Mouse (Mus musculus) adrenal gland, postnatal 4 days (tissue): ENCODE measurements around the gene Arhgap19. TPM values are rescaled to one million over a fixed set of nuclear protein-coding genes. Genes with fewer than 3 reads are reported as not detected.

Experiments
- DNase-seq, 2 experiments: peaks; one replicate each; pipeline ENCODE4 v3.0.0; 2021 to 2022; ENCODE audit warnings: low spot score in 2 of 2, mixed read lengths in 2 of 2
- long read RNA-seq, 2 experiments: library from polyadenylated mRNA; stranded (forward); transcript quantifications; one replicate each; pipeline ENCODE4 v2.0.0; 2021
- total RNA-seq, 2 experiments: library from RNA; stranded (reverse); gene quantifications; 2 replicates each; pipeline ENCODE4 v1.2.3; 2021

The Arhgap19 gene
- 10 to 100 TPM; 11.6 to 12.2 TPM for total RNA-seq
- long read RNA-seq, experiment 1, full-length matches to known transcripts, result 1 of 2 reads
- long read RNA-seq, experiment 1, partial matches to known transcripts, result 0 of 2 reads
- long read RNA-seq, experiment 1, other reads (novel, unspliced or antisense), result 1 of 2 reads
- long read RNA-seq, experiment 2, full-length matches to known transcripts, result 4 of 7 reads
- long read RNA-seq, experiment 2, partial matches to known transcripts, result 2 of 7 reads
- long read RNA-seq, experiment 2, other reads (novel, unspliced or antisense), result 1 of 7 reads

DNA sequence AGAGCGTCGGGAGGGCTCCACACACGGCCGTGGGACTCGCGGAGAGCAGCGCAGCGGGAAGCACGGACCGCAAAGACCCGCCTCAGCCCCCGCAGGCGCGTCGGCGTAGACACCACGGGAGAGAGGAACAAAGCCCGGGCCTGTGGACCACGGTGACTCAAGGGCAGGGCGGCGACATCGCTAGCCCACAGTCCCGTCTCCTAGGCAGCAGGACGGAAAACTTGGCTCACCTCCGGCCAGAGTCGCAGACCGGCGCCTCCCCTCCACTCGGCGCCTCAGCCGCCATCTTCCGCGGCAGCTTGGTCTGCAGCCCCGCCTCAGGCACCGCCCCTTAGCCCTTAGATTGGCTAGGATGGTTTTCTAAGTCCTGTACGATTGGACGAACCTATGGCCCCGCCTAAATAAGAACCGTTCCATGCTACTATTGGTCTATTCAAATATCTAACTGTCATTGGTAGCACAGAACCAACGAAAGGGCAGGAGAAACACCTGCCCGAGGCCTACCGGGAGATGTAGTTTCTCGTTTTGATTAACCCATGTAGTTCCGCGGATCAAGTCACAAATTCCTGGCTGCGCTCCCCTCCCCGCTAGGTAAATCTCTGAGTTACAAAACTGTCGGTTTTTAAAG, at the start of gene Arhgap19:
Gene Arhgap19, minus strand, starts transcription at position 306 of the 628 bp plus-strand sequence.
- DNase-seq, result peak; percentile 58 to 74

DNA sequence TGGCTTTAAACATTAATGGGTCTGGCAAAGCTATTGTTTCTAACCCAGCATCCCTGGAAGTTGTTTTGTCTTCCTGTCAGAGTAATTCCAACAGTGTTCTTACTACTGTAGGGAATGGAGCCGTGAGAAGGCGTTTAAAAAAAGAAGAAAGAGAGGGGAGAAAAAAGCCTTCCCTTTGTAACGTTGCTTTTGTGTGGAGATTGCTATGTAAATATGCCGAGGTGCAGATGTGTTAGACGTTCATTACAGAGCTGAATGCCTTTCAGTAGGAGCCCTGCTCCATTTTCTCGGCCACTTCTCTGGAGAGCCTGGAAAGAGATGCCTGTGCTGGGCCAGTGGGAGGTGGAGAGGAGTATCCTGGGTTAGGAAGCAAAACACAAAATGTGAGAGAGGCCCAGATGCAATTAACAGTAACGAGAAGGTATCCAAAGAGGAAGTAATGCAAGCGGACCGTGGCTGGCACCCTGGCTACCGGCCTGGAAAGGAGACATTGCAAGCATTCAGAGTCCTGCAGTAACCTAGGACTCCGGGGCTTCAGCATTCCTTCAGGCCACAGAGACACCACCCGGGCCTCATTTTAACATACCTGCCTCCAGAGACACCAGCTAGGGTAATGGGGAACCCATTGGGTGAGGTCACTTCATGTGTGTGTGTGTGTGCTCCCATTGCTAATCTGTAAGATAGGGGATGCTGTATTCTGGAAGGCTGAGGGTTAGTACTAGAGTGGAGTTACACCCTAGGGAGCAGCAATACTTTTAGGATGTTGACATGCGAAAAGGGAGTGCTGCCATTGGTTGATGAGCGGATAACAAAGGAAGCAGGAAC, 49.1 kb upstream of the Arhgap19 start:
- no peak for DNase-seq

DNA sequence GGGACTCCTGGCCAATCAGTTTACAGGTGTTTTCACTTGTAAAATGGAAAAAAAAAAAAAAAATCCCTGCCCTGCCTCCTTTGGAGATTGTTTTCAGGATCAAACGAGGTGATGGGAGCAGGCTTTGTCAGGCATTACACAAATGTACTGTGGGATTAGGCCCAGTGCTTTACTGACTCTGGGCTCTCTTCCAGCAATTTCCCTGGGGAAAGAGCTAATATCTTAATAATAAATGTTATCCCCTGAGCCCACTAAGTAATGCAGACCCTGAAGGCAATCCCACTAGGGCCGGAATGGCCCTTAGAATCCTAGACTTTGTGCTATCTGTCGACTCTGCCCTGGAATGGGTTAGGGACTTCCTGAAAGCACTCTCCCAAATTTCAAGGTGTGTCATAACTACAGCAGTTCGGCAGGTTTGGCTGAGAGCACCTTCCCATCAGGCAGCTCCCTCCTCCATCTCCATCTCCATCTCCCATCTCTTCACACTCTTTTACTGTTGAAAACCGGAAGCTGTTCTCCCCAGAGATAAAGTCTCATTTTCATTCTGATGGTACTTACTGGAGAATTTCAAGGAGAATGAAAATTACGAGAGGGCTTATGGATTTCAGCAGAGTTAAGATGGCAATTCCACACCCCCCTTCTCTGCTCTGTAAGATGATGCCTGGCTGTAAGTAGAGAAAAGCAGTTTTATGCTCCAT, 48.3 kb upstream of the Arhgap19 start:
- no peak for DNase-seq

DNA sequence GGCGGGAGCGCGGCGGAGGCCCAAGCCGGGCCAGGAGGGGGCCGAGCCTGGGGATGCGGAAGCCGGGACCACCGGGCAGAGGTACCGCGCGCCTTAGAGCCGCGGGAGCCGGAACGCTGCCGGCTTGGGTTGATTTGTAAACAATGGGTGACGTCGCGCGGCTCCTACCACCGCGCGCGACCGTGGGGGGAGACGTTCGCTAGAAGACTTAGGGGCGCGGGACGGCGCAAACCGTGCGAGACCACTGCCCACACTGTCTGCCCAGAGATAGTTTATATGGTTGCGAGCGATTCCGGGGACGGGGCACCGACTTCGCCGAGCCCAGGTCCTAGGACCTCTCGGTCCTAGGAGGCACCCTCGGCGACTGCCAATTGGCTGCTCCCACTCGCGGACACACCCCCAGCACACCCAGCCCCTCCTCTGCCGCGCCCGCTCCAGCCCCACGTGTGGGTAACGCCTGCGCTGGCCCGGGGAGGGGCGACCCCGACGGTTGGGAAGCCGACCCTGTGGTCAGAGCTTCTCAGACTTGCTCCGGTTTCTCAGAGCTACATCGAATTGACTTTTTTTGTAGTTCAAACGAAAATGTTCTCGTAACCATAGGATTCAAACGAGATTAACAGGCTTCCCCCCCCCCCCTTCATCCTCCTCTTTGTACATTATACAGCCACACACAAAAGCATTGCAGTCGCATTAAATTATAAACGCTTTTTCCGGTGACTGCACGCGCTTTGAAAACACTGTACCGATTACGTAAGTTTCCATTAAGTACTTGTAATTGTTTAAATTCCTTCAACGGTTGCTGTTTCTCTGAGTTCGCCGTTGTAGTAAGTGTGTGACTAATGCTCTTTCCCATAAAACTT, 46.4 kb upstream of the Arhgap19 start, which contains the start of gene Frat2:
Gene Frat2, minus strand, starts transcription at position 141 of the 860 bp plus-strand sequence.
- DNase-seq, result peak; percentile 65 to 78

DNA sequence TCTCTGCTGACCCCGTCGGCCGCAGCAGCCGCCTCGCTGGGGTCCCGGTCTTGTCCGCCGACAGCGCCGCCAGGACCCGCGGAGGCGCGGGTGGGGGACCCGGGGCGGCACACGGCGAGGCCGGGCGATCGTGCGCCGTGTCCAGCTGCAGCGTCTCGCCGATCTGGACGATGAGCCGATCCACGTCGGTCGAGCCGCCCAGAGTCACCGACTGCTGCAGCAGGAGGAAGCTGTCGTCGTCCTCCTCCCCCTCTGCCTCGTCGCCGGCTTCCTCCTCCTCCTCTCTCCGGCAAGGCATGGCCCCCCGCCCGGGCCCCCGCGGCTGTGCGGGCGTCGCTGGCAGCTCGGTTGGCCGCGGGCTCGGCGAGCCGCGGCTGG, 45.8 kb upstream of the Arhgap19 start:
- DNase-seq, result peak in 1 of 2 experiments; percentile 15

DNA sequence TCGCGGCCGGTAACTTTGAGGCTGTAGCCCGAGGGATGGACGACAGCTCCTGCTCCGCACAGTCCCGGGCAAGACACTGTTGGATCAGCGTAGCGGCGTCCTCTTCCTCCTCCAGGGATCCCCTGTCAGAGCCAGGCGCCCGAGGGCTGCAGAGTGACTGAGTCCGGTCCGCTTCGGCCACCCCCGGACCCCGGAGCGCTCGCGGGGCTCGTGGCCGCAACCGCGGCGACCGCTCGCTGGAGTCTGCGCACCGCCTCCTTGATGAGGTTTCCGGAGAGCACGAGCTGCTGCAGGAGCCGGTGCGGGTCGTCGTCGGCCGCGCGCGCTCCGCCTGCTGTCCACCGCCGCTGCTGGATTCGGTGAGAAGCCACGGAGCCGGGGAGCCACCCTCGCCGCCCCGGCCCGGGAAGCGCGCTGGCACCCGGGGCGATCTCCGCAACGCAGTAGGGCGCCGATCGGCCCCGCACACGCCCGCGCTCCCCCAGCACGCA, 45.3 kb upstream of the Arhgap19 start:
- DNase-seq, result peak; percentile 9 to 18

DNA sequence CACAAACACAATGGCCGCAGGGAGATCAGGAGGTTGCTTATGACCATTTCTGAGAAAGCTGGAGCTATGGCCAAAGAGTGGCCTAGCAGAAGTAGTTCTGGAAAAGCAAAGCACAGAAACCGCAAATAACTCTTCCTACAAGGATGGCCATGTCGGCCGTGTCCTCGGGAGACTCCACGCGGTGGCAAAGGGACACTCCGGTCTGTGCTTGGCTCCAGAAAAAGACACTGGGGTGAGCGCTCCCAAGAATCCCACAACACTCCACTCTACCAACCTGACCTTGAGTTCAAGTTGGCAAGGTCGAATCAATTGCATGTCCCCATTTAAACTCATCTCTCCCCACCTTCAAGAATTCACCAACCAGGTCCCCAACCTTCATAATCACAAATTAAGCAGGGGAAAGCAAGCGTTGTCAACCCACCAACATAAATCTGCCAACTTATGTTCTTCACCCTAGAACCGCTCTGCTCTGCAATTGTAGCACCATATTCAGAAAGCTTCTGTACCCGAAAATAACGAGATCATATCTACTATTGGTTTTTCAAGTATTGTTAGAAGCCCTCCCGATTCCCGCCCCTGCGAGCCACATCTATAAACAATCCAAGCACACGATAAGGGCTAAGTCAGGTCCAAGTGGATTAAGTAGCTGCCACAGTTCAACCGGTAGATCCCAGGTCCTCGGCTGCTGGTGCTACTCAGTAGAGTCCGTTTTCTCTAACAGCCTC, 44.7 kb upstream of the Arhgap19 start:
- DNase-seq, result peak in 1 of 2 experiments; percentile 25

DNA sequence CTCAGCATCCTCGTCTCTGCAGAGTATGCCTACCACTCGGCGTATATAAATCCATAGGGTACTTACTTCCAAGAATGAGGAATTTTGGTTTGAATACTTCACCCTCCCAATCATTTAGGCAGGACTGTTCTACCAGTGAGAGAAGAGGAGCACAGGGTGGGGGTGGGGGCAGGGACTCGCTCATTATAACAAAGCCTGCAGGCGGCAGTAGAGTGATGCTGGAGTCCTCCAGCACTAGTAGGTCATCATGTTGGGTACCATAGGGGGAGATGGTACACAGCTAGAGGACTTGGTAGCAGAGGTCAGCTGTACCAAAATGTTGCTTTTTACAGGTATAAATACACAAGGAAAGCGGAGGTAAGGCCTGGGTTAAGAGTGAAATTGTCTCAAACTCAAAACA, 42.5 kb upstream of the Arhgap19 start:
- DNase-seq, result no peak

DNA sequence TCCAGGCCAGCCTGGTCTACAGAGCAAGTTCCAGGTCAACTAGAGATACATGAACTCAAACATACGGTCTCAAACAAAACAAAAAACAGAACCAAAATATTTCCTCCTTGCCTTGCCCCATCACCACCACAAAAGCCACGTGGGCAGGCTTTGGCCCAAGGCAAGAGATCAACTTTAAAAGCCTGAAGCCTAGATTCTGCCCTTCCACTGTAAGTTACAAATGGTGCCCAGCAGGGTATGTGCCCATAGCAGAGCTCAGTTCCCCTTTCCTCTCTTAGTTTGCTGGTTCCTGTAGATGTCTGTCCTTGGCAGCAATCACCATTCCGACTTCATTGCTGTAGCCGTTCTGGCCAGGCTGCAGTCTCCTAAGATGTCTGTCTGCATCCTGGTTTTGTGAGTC, 40.9 kb upstream of the Arhgap19 start:
- DNase-seq, result no peak

DNA sequence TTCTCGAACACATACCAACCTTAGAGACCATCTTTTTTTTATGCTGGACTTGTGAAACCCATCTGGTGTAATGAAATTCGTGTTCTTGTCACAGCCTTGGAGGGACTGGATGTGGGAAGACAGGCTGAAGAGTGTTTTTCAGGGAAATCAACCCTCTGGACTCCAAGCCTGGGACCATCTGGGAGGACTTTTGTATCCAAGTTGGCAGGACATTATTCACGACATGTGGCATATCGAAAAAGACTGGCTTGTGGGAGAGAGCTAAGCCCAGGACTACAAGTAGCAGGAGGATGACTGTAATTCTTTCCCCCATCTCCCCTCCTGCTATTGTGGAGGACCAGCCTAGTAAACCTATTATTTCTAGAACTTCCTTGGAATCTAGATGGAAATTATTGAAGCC, 40.3 kb upstream of the Arhgap19 start:
- no peak for DNase-seq

DNA sequence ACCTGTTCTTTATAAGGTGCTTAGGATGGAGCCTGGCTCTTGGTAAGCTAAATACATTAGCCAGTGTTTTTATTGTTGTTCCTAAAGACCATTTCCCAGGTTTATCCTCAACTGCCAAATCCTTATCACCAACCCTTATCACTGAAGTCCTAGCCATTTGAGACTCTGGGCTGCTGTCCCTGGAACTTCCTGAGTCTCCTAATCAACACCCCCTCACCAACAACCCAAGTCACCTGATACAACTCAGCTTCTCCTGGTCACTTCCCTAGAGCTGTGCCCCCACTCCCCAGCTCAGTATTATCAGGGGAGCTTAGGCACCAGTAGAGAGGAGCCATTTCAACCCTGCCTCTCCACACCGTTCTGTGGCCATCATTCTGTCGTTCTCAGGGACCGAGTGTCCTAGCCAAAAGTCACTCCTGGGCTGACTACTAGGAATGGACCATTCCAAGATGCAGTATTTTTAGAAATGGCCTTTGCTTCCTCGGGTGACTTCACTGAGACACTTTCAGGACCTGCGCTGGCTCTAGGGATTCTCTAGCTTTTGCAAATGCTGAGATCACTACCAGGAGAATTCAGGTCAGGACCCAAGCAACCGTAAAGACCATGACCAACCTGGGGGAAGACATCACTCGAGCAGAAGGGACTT, 39.4 kb upstream of the Arhgap19 start:
- no peak for DNase-seq

DNA sequence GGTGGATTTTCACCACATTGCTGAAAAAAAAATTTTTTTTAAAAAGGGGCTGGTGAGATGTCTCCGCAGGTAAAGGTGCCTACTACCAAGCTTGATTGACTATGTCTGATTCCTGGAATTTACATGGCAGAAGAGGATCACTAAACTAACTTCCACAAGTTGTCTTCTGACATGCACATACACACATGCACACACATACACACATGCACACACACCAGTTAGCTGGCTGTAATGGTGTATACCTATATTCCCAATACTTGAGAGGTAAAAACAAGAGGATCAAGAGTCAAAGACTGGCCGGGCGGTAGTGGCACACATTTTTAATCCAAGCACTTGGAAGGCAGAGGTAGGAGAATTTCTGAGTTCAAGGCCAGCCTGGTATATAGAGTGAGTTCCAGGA, 37.8 kb upstream of the Arhgap19 start:
- no peak for DNase-seq

DNA sequence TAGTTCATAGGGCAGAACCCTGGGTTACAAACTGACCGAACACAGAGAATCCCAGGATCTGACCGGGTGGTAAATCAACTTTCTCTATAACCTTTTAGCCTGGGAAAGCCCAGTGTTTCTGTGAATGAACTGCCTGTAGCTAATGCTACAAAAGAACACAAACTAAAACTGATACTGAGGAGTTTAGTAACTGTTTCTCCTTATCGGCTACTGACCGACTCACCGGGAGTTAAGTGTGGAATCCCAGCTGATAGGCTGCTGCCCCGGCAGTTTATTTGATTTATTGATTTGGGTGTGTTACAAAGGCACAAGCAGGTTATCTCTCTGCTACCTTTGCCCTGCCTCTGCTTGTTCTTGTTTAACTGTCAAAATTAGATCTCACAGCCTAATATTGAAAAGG, 37.0 kb upstream of the Arhgap19 start:
- DNase-seq, result no peak

DNA sequence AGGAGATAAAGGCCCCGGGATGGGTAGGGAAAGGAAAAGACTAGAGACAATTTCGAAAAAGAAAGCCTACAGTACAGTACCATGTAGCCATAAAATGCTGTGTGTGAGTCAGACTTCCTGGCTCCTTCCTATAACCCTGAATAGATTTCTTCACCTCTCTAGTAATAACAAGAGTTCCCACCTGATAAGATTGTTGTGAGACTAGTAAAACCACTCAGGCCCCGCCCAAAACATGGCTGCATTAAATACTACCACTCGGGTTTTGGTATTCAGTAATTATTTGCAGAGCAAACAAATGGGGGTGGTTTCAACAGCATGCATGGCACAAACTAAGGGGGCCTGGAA, 36.0 kb upstream of the Arhgap19 start:
- no peak for DNase-seq

DNA sequence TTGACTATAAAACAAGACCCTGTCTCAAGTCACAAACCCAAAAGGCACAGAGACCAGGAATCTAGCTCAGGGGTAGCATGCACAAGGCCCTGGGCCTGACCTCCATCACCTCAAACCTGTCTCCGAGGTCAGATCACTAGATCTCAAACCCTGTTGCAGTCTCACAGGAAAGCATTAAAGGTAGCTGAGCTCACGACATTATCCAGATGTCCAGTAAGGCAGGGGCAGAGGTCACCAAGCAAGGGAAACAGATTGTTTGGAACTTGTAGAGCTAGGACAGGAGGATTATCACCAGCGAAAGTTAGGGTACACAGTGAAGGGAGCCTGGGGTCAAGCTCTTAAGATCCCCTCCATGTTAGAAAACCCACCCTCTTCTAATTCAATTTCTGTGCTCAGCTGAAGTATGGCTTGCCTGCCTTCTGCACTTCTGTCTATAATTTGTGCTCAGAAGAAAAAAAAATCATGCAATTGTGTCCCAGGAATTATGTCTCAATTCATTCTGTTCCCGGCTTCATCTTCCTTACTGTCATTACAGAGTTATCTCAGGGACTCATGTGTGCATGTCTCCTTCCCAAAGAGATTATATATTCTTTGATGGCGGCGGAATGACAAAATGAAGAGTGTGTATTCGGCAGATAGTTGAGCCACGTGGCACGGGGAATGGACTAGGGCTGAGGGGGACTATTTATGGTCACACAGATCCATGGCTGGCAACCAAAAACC, 35.5 kb upstream of the Arhgap19 start:
- no peak for DNase-seq

DNA sequence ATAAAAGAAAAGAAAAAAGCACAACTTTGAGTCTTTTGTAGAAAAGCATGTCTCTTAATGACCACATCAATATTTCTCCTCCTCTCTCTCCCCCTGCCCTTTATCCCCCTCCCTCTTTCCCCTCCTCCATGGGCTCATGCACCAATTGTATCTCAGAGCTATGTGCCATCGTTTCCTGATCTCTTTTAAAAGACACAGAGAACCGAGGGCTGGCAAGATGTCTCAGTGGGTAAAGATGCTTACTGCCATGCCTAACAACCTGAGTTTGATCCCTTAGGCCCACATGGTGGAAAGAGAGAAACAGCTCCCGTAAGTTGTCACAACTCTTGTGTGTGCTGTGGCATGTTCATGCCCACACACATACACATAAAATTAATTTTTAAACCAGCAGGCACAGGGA, 34.9 kb upstream of the Arhgap19 start:
- DNase-seq, result no peak

DNA sequence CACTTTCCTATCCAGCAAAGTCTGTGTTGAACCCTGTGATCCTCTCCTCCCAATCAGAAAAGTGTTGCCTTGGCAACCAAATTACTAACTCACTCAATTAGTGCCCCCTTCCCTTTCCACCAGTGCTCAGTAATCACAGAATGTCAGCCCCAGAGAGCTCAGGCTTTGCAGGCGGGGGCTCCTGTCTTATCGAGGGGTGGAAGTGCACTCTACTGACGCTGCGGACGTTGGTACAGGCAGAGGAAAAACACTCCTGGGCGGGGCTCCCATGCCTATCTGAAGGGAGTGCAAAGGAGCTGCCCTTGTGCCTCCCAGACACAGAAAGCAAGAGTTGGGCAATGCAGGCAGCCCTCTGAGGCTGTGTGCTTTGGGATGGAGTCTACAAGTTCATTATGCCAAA, 34.0 kb upstream of the Arhgap19 start:
- peak in 1 of 2 experiments; percentile 19 for DNase-seq

DNA sequence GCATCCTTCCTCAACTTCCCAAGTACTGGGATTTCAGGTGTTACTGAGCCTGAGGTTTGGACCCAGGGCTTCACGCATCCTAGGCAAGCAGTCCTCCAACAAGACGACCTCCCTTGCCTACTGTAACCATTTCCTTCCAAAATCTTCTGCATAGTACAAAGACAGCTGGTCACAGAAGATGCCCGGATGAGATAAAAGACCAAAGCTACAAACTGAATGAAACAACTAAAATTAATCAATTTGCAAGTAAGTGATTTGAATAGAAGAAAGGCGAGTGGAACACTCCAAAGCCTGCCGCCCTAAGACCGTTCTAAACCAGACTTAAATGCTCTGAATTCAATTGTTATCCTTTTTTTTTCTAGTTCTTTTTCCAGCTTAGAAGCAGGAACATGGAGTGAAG, 33.6 kb upstream of the Arhgap19 start:
- DNase-seq, result no peak
